Mouse (Mus musculus): ENCODE measurements at regions not wholly inside any gene's neighbourhood (a gene's known extent, or its start where the extent isn't known, plus 50 kb on each side); places are given as distances from the start of the nearest gene placed in this dataset.

DNA sequence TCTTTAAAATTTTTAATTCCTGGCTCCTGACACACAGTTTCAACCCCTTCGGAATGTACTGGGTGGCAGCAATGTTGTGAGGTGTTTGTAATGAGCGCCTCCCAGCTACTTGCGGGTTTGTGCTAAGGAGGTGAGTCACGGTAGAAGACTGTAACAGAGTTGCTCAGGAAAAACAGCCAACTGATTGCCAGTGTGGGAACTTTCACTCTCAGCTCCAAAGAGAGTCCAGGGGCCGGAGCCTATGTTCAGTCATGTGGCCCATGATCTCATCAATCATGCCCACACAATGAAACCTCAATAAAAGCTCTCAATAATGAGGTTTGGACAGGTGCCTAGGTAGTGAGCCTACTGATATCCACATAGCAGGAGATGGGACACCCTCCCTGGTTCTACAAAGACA is 130.5 kb downstream of the Nectin1 start:
- no peak for TF ChIP-seq CTCF (IDR thresholded peaks at IDR 0.05; ENCODE audit: low read depth, low read length)
- no peak for TF ChIP-seq TAL1 (conservative IDR thresholded peaks at IDR 0.05; ENCODE audit: low read depth, low read length)
- no peak for TF ChIP-seq GATA1 (IDR thresholded peaks at IDR 0.05; ENCODE audit: borderline replicate concordance, low read length)

All from G1E (cell line).